In the genomic region with DNA sequence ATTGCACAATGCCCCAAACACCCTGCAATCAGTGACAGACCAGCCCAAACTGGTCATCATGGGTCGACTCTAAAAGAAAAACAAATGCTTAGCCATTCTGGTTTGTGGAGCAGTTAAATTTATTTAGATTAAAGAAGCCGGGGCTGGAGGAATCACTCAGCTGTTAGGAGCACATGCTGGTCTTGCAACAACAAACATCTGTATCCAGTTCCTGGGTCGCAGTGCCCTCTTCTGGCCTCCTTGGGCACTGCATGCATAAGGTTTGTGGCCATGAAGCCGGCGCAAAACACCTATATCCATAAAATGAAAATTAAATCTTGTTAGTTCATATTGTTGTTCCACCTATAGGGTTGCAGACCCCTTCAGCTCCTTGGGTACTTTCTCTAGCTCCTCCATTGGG, we compare ENCODE assay signal across 8 mouse cellular contexts. TPM values are rescaled to one million over a fixed set of nuclear protein-coding genes. Genes with fewer than 3 reads are reported as not detected.
A peak's percentile ranks its signal among the peaks of the same experiment; 100 is the strongest.
DNase-seq lines count a peak whose midpoint lies in the region; ATAC-seq and TF ChIP-seq lines count a peak whose summit lies in the region.

No protein-coding gene starts in this region.

- no peak overlapping the region for H3K9ac ChIP-seq in kidney, embryonic 15.5 days
- H3K9ac ChIP-seq in embryonic facial prominence, embryonic 14.5 days (ENCODE audit: low read depth, low read length) = no peak overlapping the region
- no peak overlapping the region for H3K9ac ChIP-seq in limb, embryonic 14.5 days (ENCODE audit: low read depth, low read length, severe bottlenecking)

- no peaks in the 10 kb centered on the region for H3K4me1 ChIP-seq in kidney, embryonic 15.5 days
- no peaks in the 10 kb centered on the region for H3K4me1 ChIP-seq in embryonic facial prominence, embryonic 14.5 days (ENCODE audit: control insufficient read depth, insufficient read depth, low read length)
- H3K4me1 ChIP-seq in limb, embryonic 14.5 days (ENCODE audit: control insufficient read depth, insufficient read depth, low read length) = no peaks in the 10 kb centered on the region

- no peaks in the 10 kb centered on the region; the same call in 1 of the 2 replicates for H3K9me3 ChIP-seq in kidney, embryonic 15.5 days (replicated peaks)
- no peaks in the 10 kb centered on the region for H3K9me3 ChIP-seq in embryonic facial prominence, embryonic 14.5 days (ENCODE audit: control insufficient read depth, low read length)
- H3K9me3 ChIP-seq in limb, embryonic 14.5 days (ENCODE audit: control insufficient read depth, low read length) = no peaks in the 10 kb centered on the region

- no peak for ATAC-seq in kidney, embryonic 15.5 days (replicated peaks; ENCODE audit: low FRiP score)
- no peak for ATAC-seq in embryonic facial prominence, embryonic 14.5 days (ENCODE audit: low read depth)
- ATAC-seq in limb, embryonic 14.5 days (ENCODE audit: low FRiP score, low read depth) = no peak
- no peak for ATAC-seq in megakaryocyte, adult 5-6 weeks (ENCODE audit: poor library complexity, severe bottlenecking)

- H3K4me2 ChIP-seq in kidney, embryonic 15.5 days = no peak overlapping the region
- H3K4me2 ChIP-seq in embryonic facial prominence, embryonic 14.5 days (ENCODE audit: low read depth, low read length) = no peak overlapping the region
- H3K4me2 ChIP-seq in limb, embryonic 14.5 days (replicated peaks; ENCODE audit: low read depth, low read length, severe bottlenecking) = no peak overlapping the region

- no peaks in the 10 kb centered on the region for H3K36me3 ChIP-seq in kidney, embryonic 15.5 days
- no peaks in the 10 kb centered on the region for H3K36me3 ChIP-seq in embryonic facial prominence, embryonic 14.5 days (ENCODE audit: control insufficient read depth, insufficient read depth, low read length)
- no peaks in the 10 kb centered on the region for H3K36me3 ChIP-seq in limb, embryonic 14.5 days (ENCODE audit: control insufficient read depth, insufficient read depth, low read length)

- no peaks in the 10 kb centered on the region for H3K27me3 ChIP-seq in kidney, embryonic 15.5 days
- no peaks in the 10 kb centered on the region for H3K27me3 ChIP-seq in embryonic facial prominence, embryonic 14.5 days (replicated peaks; ENCODE audit: control insufficient read depth, insufficient read depth, low read length)
- H3K27me3 ChIP-seq in limb, embryonic 14.5 days (ENCODE audit: control insufficient read depth, insufficient read depth, low read length) = no peaks in the 10 kb centered on the region

- peak; percentile 40 for DNase-seq in kidney, adult 11 months
- DNase-seq in ES-CJ7 (ENCODE audit: low read depth, low spot score) = peak; percentile 86
- peak; percentile 53 for DNase-seq in adrenal gland, adult 2 months
- DNase-seq in embryonic facial prominence, embryonic 14.5 days (ENCODE audit: low spot score) = peak; percentile 11
- DNase-seq in limb, embryonic 14.5 days (ENCODE audit: low spot score) = peak; percentile 8
- DNase-seq in retina, postnatal 7 days (ENCODE audit: low read depth, low spot score) = peak; percentile 52

- 23% methylated on average over 5 of the region's 5 CpGs for WGBS in kidney, embryonic 15.5 days
- WGBS in embryonic facial prominence, embryonic 14.5 days = 19% methylated on average over 5 of the region's 5 CpGs
- WGBS in limb, embryonic 14.5 days = 19% methylated on average over 5 of the region's 5 CpGs

- no peak overlapping the region for H3K27ac ChIP-seq in kidney, embryonic 15.5 days
- H3K27ac ChIP-seq in embryonic facial prominence, embryonic 14.5 days (replicated peaks; ENCODE audit: low read depth, low read length) = no peak overlapping the region
- no peak overlapping the region for H3K27ac ChIP-seq in limb, embryonic 14.5 days (replicated peaks; ENCODE audit: low read depth, low read length)

- H3K4me3 ChIP-seq in kidney, embryonic 15.5 days (replicated peaks) = no peak overlapping the region
- no peak overlapping the region for H3K4me3 ChIP-seq in embryonic facial prominence, embryonic 14.5 days (ENCODE audit: low read depth, low read length)
- no peak overlapping the region for H3K4me3 ChIP-seq in limb, embryonic 14.5 days (replicated peaks; ENCODE audit: low read length)

- TF ChIP-seq POLR2A in limb, embryonic 14.5 days (IDR thresholded peaks at IDR 0.05; ENCODE audit: borderline replicate concordance, extremely low read depth, insufficient read depth, insufficient read length) = no peak

RNA-seq across cellular contexts. Expression of a gene that starts 54.9 kb away (rescaled TPM):
- polyA plus RNA-seq in kidney, embryonic 15.5 days (2015; fragmentation: Nextera tagmentation; extraction: Ambion mirVana) = 221 and 230 TPM in 2 replicates
- total RNA-seq in adrenal gland, adult 2 months (2021) = 100 to 1,000 TPM; 111 to 141 TPM
- polyA plus RNA-seq in adrenal gland, adult 2 months (2012; rRNA removed) = 48.7 and 49.2 TPM in 2 replicates
- 214 and 221 TPM in 2 replicates for polyA plus RNA-seq in embryonic facial prominence, embryonic 14.5 days (2014; fragmentation: Nextera tagmentation; extraction: Ambion mirVana)
- polyA plus RNA-seq in limb, embryonic 14.5 days (2012; rRNA removed) = 81.0 and 87.9 TPM in 2 replicates
- 214 and 216 TPM in 2 replicates for polyA plus RNA-seq in limb, embryonic 14.5 days (2014; fragmentation: Nextera tagmentation; extraction: Ambion mirVana)
- 52.5 and 55.3 TPM in 2 replicates for total RNA-seq in megakaryocyte, adult 5-6 weeks (2015)
- 56.7 and 61.8 TPM in 2 replicates for total RNA-seq in megakaryocyte, adult 5-6 weeks (2017)

RNA-seq across cellular contexts. Expression of a gene that starts 57.5 kb away (rescaled TPM):
- polyA plus RNA-seq in kidney, embryonic 15.5 days (2015; fragmentation: Nextera tagmentation; extraction: Ambion mirVana) = 0.91 and 1.3 TPM in 2 replicates
- total RNA-seq in adrenal gland, adult 2 months (2021) = under 1 TPM; 0.52 to 0.63 TPM
- polyA plus RNA-seq in adrenal gland, adult 2 months (2012; rRNA removed) = 0.34 and 0.36 TPM in 2 replicates
- polyA plus RNA-seq in embryonic facial prominence, embryonic 14.5 days (2014; fragmentation: Nextera tagmentation; extraction: Ambion mirVana) = 2.9 and 4.1 TPM in 2 replicates
- polyA plus RNA-seq in limb, embryonic 14.5 days (2012; rRNA removed) = 0.69 and 0.86 TPM in 2 replicates
- polyA plus RNA-seq in limb, embryonic 14.5 days (2014; fragmentation: Nextera tagmentation; extraction: Ambion mirVana) = 1.2 and 2.1 TPM in 2 replicates
- total RNA-seq in megakaryocyte, adult 5-6 weeks (2015) = 23.8 and 24.3 TPM in 2 replicates
- 35.7 and 43.9 TPM in 2 replicates for total RNA-seq in megakaryocyte, adult 5-6 weeks (2017)

Comparison
In these comparisons a context has a peak if more than half of its experiments do, and no peak if none do; other contexts are left out.
1. DNase-seq: peak in every context shown above with its lines; median percentile 86 in ES-CJ7; 53 in adrenal gland, adult 2 months; 52 in retina, postnatal 7 days; 40 in kidney, adult 11 months; 11 in embryonic facial prominence, embryonic 14.5 days; 8 in limb, embryonic 14.5 days.